Mouse (Mus musculus) kidney, adult 2 months (tissue): Measurements from ENCODE around the gene Arl2.

Source experiments
- CTCF ChIP-seq: fragments of 200-500 bp; conservative IDR thresholded peaks from 2 replicates; pipeline ENCODE4 v1.5.1; 2011; ENCODE audit warnings: low read depth, mild to moderate bottlenecking, control low read depth, low read length, moderate library complexity, mixed read lengths; ENCODE audit not compliant: insufficient read depth, insufficient read length
- POLR2A ChIP-seq: fragments of 200-500 bp; IDR thresholded peaks from one replicate; pipeline ENCODE4 v1.6.1; 2011; ENCODE audit warnings: low read depth, low read length, control low read depth

DNA sequence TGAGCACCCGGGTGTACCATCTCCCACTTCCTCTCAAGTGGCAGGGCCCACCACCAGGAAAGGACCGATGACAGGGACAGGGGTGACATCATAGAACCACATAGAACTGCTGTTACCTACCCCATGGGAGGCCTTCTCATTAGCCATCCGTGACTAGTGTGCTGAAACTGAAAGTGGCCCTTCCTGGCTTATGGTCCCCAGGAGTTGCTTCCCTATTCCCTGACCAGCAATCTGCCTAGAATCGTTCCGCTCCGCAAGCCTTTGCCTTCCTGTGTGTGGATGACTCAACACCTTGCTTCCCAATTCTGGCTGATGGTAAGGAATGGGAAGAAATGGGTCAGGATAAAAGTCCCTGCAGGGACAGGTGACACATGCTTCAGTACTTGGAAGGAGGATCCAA, 15.9 kb upstream of the Arl2 start:
- TF ChIP-seq CTCF (no peak), POLR2A (no peak)
